Mouse (Mus musculus) liver, embryonic 14.5 days (tissue): ENCODE results near the gene Plekha5. TPM values are rescaled to one million over a fixed set of nuclear protein-coding genes. Genes with fewer than 3 reads are reported as not detected.
A peak's percentile ranks its signal among the peaks of the same experiment; 100 is the strongest.

Source experiments
- ATAC-seq: fragments of 200-750 bp; cut with Nextera tagmentation; 2 replicates; pipeline ENCODE4 v1.8.0; 2017; ENCODE audit warnings: moderate number of reproducible peaks, mild to moderate bottlenecking, moderate library complexity; ENCODE audit not compliant: insufficient read depth
- DNase-seq, 3 experiments: peaks; one replicate each; pipeline ENCODE4 v3.0.0-alpha.2; 2012 to 2013; ENCODE audit warnings: low read depth in 3 of 3, low spot score in 3 of 3
- H3K27ac ChIP-seq: fragments of 300-500 bp; sonication (generic); 2 replicates; pipeline ENCODE4 v1.5.1; 2014; ENCODE audit warnings: moderate library complexity, mild to moderate bottlenecking, control low read depth, inconsistent platforms
- H3K27me3 ChIP-seq: fragments of 300-500 bp; sonication (generic); 2 replicates; pipeline ENCODE4 v1.6.1; 2014; ENCODE audit warnings: mild to moderate bottlenecking, low read length, moderate library complexity; ENCODE audit not compliant: control insufficient read depth, insufficient read depth
- H3K36me3 ChIP-seq: fragments of 300-500 bp; sonication (generic); replicated peaks from 2 replicates; pipeline ENCODE4 v1.6.1; 2014; ENCODE audit warnings: low read depth; ENCODE audit not compliant: control insufficient read depth, insufficient read depth
- H3K4me1 ChIP-seq, 2 experiments: fragments of 200-500 bp in 1 of 2; fragments of 300-500 bp in 1 of 2; sonication (generic) in 1 of 2; replicated peaks; 2 replicates each; pipeline ENCODE4 v1.6.1; 2012 to 2014; ENCODE audit warnings: antibody characterized with exemption in 1 of 2, inconsistent platforms in 1 of 2, low read length in 1 of 2; ENCODE audit not compliant: control insufficient read depth in 2 of 2, insufficient read depth in 2 of 2
- H3K4me2 ChIP-seq: fragments of 300-500 bp; sonication (generic); 2 replicates; pipeline ENCODE4 v1.6.1; 2014; ENCODE audit warnings: low read depth, mild to moderate bottlenecking, control low read depth, moderate library complexity
- H3K4me3 ChIP-seq, 2 experiments: fragments of 200-500 bp in 1 of 2; fragments of 300-500 bp in 1 of 2; sonication (generic) in 1 of 2; 2 replicates each; pipeline ENCODE4 v1.5.1; 2012 to 2014; ENCODE audit warnings: low read depth in 2 of 2, low read length in 2 of 2, mild to moderate bottlenecking in 2 of 2, control low read depth in 1 of 2, inconsistent platforms in 1 of 2, moderate library complexity in 1 of 2; ENCODE audit not compliant: insufficient read depth in 1 of 2
- H3K9ac ChIP-seq: fragments of 300-500 bp; sonication (generic); replicated peaks from 2 replicates; pipeline ENCODE4 v1.6.1; 2014; ENCODE audit warnings: mild to moderate bottlenecking, control low read depth, moderate library complexity
- H3K9me3 ChIP-seq: fragments of 300-500 bp; sonication (generic); 2 replicates; pipeline ENCODE4 v1.6.1; 2016; ENCODE audit warnings: low read length, mixed read lengths; ENCODE audit not compliant: control insufficient read depth
- CTCF ChIP-seq: IDR thresholded peaks from 2 replicates; pipeline ENCODE4 v1.5.1; 2016; ENCODE audit warnings: antibody characterized with exemption, low read depth, control low read depth
- EP300 ChIP-seq: IDR thresholded peaks from 2 replicates; pipeline ENCODE4 v1.6.1; 2016; ENCODE audit warnings: antibody characterized with exemption, low read depth
- WGBS: fragments of 180-500 bp; shearing (Covaris S2); extraction: QIAGEN DNeasy Blood & Tissue Kit; methylation state at CpG from one replicate; pipeline ENCODE4 v1.1.7; 2014; ENCODE audit not compliant: insufficient replicate concordance; 5-methylcytosine and 5-hydroxymethylcytosine counted together
- polyA plus RNA-seq, 2 experiments: library from polyadenylated mRNA; depleted of rRNA in 1 of 2; stranded (reverse) in 1 of 2; unstranded in 1 of 2; fragments of >200 nt; fragmentation: Nextera tagmentation in 1 of 2; extraction: Ambion mirVana in 1 of 2; gene quantifications; 2 replicates each; pipeline versions ENCODE4 v1.2.1 to v1.2.3; 2012 to 2014

The Plekha5 gene
- polyA plus RNA-seq, 2 experiments, result 3.6 to 6.0 TPM

DNA sequence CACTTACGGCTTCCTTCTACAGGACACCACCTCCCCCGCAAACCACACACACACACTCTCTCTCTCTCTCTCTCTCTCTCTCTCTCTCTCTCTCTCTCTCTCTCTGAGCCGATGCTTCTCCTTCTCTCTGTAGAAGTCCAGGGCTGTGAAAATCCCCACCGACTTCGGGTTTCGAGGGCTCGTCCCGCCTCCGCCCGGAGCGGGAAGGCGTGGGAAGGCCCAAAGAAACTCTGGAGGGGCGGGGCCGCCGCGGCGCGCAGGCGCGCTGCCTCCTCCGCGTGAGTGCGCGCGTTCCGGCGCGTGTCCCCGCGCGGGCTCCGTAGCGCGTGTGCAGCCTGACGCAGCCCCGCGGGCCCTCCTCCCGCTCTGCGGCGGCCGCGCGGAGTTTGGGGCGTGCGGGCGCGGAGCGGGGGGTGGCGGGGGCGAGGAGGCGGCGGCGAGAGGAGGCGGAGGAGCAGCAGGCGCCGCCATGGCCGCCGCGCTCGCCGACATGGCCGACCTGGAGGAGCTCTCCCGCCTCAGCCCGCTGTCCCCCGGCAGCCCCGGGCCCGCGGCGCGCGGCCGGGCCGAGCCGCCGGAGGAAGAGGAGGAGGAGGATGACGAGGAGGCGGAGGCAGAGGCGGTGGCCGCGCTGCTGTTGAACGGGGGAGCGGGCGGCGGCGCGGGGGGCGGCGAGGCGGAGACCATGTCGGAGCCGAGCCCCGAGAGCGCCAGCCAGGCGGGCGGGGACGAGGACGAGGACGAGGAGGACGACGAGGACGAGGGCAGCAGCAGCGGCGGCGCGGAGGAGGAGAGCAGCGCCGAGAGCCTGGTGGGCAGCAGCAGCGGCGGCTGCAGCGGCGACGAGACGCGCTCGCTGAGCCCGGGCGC, 199.6 kb downstream of the Plekha5 start:
- TF ChIP-seq EP300, result no peak
- H3K9ac ChIP-seq, result peak overlapping the region; percentile 82
- peak overlapping the region; percentile 80 to 90 for H3K4me3 ChIP-seq
- ATAC-seq (peak; percentile 93), DNase-seq (peak; percentile 78 to 80 (median 78))
- no peaks in the 10 kb centered on the region for H3K36me3 ChIP-seq
- H3K4me1 ChIP-seq, result peaks cover 7 to 13% of the 10 kb centered on the region in 2 experiments
- H3K27me3 ChIP-seq, result no peaks in the 10 kb centered on the region
- peak overlapping the region; percentile 62 for H3K27ac ChIP-seq
- peak overlapping the region; percentile 85 for H3K4me2 ChIP-seq
- H3K9me3 ChIP-seq, result no peaks in the 10 kb centered on the region
- under 1% methylated on average over 109 of the region's 117 CpGs for WGBS

DNA sequence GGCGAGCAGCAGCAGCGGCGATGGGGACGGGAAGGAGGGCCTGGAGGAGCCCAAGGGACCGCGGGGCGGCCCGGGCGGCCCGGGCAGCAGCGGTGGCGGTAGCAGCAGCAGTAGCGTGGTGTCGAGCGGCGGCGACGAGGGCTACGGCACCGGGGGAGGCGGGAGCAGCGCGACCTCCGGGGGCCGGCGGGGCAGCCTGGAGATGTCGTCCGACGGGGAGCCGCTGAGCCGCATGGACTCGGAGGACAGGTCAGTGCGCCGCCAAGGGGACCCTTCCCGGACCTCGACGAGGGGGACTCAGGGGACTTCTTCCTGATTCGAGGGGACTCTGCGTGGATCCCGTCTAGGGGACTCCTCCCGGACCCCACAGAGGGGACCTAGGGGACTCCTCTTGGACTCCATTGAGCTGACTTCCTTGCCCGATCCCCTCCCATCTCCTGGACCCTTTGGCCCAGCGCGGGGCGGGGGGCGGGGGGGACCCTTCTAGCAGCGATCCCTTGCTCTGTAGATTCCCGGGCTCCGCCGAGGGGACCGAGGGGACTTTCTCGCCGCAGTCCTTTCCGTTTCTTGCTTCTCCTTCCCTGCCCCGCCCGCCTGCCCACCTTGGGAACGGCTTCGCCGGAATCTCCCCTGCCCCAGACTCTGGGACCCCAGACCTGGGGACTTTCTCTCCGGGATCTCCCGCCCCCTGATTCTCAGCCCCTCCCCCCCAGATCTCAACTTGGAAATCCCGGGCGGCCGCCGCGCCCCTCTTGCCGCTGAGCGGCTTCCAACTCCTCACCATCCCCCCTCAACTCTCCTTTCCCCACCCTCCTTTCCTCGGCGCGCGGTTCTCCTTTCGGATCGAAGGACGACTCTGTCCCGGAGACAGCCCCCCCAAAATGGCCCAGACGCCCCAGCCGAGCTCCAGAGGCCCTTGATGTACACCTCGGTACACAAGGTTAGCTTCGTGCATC, 200.5 kb downstream of the Plekha5 start:
- DNase-seq (peak in 1 of 3 experiments; percentile 13), ATAC-seq (peak; percentile 3; the same call in 1 of the 2 replicates)
- peak overlapping the region; percentile 85 for H3K4me2 ChIP-seq
- WGBS, result under 1% methylated on average over 76 of the region's 80 CpGs
- TF ChIP-seq CTCF (no peak), EP300 (no peak)
- no peaks in the 10 kb centered on the region for H3K27me3 ChIP-seq
- no peaks in the 10 kb centered on the region for H3K9me3 ChIP-seq
- H3K4me1 ChIP-seq, result peaks cover 7 to 13% of the 10 kb centered on the region in 2 experiments
- H3K4me3 ChIP-seq, result peak overlapping the region; percentile 80 to 90
- peak overlapping the region; percentile 82 for H3K9ac ChIP-seq
- no peaks in the 10 kb centered on the region for H3K36me3 ChIP-seq
- H3K27ac ChIP-seq, result peak overlapping the region; percentile 62; the same call in 1 of the 2 replicates

DNA sequence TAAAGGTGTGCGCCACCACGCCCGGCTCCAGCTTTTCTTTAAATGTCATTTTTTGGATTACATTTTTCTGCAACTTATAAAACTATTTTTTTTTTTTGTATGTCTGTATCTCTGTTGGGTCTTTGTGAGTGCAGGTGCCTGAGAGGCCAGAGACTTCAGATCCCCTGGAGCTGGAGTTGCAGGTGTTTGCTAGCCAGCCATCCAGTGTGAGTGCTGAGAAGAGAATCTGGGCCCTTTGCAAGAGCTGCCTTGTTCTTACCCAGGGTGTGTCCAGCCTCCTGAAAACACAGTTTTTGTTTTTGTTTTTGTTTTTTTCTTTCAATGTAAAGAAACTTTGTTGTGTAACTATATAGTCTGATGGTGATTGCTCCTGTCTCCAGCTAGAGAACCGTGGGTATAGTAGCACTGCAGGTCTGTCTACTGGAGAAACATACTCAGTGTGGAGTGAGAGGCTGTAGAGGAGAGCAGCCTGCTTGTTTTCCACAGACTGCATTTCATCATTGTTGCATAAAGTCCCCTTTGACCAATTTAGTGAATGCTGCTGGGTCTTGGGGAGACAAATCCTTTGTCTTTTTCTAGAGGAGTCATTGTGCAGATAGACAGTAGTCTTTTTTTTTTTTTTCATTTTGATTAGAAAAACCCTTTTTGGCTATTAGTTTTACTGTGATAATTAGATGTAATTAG, 205.5 kb downstream of the Plekha5 start:
- H3K27ac ChIP-seq, result no peak overlapping the region
- H3K4me1 ChIP-seq, result peaks cover 7 to 13% of the 10 kb centered on the region in 2 experiments
- H3K9ac ChIP-seq, result no peak overlapping the region
- peaks cover 3% of the 10 kb centered on the region; the same call in 1 of the 2 replicates for H3K36me3 ChIP-seq
- TF ChIP-seq CTCF (no peak), EP300 (no peak)
- no peaks in the 10 kb centered on the region for H3K9me3 ChIP-seq
- H3K4me3 ChIP-seq, result no peak overlapping the region
- no peaks in the 10 kb centered on the region for H3K27me3 ChIP-seq
- ATAC-seq, result no peak
- 82% methylated on average over 4 of the region's 4 CpGs for WGBS
- DNase-seq, result no peak
- no peak overlapping the region for H3K4me2 ChIP-seq

DNA sequence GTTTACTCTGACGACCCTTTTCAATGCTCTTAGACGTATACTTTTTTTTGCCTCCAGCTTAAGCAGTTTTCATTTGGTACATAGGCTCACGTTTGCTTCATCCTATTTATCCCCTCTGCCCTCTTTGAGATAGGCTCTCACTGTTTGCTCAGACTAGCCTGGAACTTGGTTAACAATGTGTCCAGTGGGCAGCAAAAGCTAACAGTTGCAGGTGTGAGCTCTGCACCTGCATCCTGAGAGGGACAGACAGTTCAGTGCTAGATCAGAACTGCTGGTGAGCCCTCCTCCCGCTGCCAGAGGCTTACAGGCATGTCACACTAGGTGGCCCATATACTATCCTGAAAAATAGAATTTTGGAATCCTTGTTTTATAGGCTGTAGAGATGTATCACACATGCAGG, 206.5 kb downstream of the Plekha5 start:
- no peak for ATAC-seq

More for the DNA sequence above, 206.5 kb downstream of the Plekha5 start:
- Histone ChIP-seq H3K27ac (no peak overlapping the region), H3K27me3 (no peaks in the 10 kb centered on the region), H3K36me3 (peaks cover 5% of the 10 kb centered on the region; the same call in 1 of the 2 replicates), H3K9me3 (no peaks in the 10 kb centered on the region), H3K9ac (no peak overlapping the region), H3K4me3 (no peak overlapping the region), H3K4me1 (peaks cover 6 to 10% of the 10 kb centered on the region in 2 experiments), H3K4me2 (no peak overlapping the region)
- 72% methylated on average over 4 of the region's 4 CpGs for WGBS
- DNase-seq, result no peak
- no peak for TF ChIP-seq EP300
- TF ChIP-seq CTCF, result no peak
